In genomic region chr7:96889061-96890034, GRCm38 (mm10) we compare ENCODE assay signal across 12 mouse cellular contexts.
DNase-seq lines count a peak whose midpoint lies in the region; ATAC-seq lines count a peak whose summit lies in the region.
"Had no signal": no experiment of that assay in that cellular context is flagged by ENCODE, and none has a peak within 500 bp of the region (broad histone marks: within the 10 kb centered on the region; RNA-seq: fewer than 3 reads in every experiment).

No protein-coding gene starts in this region.

- no peak for ATAC-seq in midbrain, embryonic 13.5 days
- no peak for ATAC-seq in midbrain, embryonic 14.5 days (ENCODE audit: low FRiP score, low TSS enrichment)
- ATAC-seq in hindbrain, embryonic 12.5 days (ENCODE audit: low FRiP score), result no peak

- 91% methylated on average over 18 of the region's 18 CpGs for WGBS in midbrain, embryonic 13.5 days
- WGBS in midbrain, embryonic 14.5 days, result 88% methylated on average over 18 of the region's 18 CpGs
- WGBS in hindbrain, embryonic 12.5 days, result 84% methylated on average over 18 of the region's 18 CpGs

- intact Hi-C loops in heart, postnatal 10 days (cut with DNase I), result no loop called here
- intact Hi-C loops in left cerebral cortex, postnatal 10 days (cut with DNase I), result no loop called here

- H3K9me3 ChIP-seq in midbrain, embryonic 13.5 days, result no peaks in the 10 kb centered on the region
- no peaks in the 10 kb centered on the region for H3K9me3 ChIP-seq in midbrain, embryonic 14.5 days (ENCODE audit: control insufficient read depth, low read length)
- H3K9me3 ChIP-seq in hindbrain, embryonic 12.5 days (replicated peaks), result no peaks in the 10 kb centered on the region
- H3K9me3 ChIP-seq: embryonic facial prominence, embryonic 12.5 days had no signal

- peaks cover 33% of the 10 kb centered on the region for H3K36me3 ChIP-seq in midbrain, embryonic 13.5 days
- H3K36me3 ChIP-seq in midbrain, embryonic 14.5 days (ENCODE audit: control insufficient read depth, insufficient read depth, low read length), result peaks cover 13% of the 10 kb centered on the region
- peaks cover 13% of the 10 kb centered on the region for H3K36me3 ChIP-seq in hindbrain, embryonic 12.5 days

- no peak overlapping the region for H3K4me3 ChIP-seq in midbrain, embryonic 13.5 days (replicated peaks)
- no peak overlapping the region for H3K4me3 ChIP-seq in midbrain, embryonic 14.5 days (replicated peaks; ENCODE audit: low read depth, low read length)
- no peak overlapping the region for H3K4me3 ChIP-seq in hindbrain, embryonic 12.5 days
- H3K4me3 ChIP-seq: embryonic facial prominence, embryonic 12.5 days had no signal

- H3K4me2 ChIP-seq in midbrain, embryonic 13.5 days (replicated peaks), result no peak overlapping the region
- no peak overlapping the region for H3K4me2 ChIP-seq in midbrain, embryonic 14.5 days (ENCODE audit: low read length)
- no peak overlapping the region for H3K4me2 ChIP-seq in hindbrain, embryonic 12.5 days (replicated peaks)
- H3K4me2 ChIP-seq: embryonic facial prominence, embryonic 12.5 days; midbrain, embryonic 11.5 days had no signal

- peak overlapping the region; percentile 22; the same call in 1 of the 2 replicates for H3K27ac ChIP-seq in midbrain, embryonic 13.5 days
- no peak overlapping the region for H3K27ac ChIP-seq in midbrain, embryonic 14.5 days (replicated peaks; ENCODE audit: low read depth, low read length)
- H3K27ac ChIP-seq in hindbrain, embryonic 12.5 days, result peak overlapping the region; percentile 44; the same call in 1 of the 2 replicates
- H3K27ac ChIP-seq: embryonic facial prominence, embryonic 12.5 days had no signal

- H3K9ac ChIP-seq in midbrain, embryonic 13.5 days (replicated peaks), result no peak overlapping the region
- no peak overlapping the region for H3K9ac ChIP-seq in midbrain, embryonic 14.5 days (replicated peaks; ENCODE audit: low read length)
- H3K9ac ChIP-seq in hindbrain, embryonic 12.5 days, result no peak overlapping the region
- H3K9ac ChIP-seq: embryonic facial prominence, embryonic 12.5 days had no signal

- no peak for DNase-seq in midbrain, embryonic 14.5 days
- peak; percentile 8 to 48 for DNase-seq in kidney, postnatal 25 days
- DNase-seq in heart, postnatal 10 days, result no peak
- DNase-seq in layer of hippocampus, postnatal 14 days (ENCODE audit: low spot score in 2 of 2), result no peak
- no peak for DNase-seq in left cerebral cortex, postnatal 10 days (ENCODE audit: extremely low spot score in 1 of 2, low spot score in 2 of 2)
- DNase-seq: cerebellum, adult 9-10 months; lung, adult 2 months had no signal

- no peaks in the 10 kb centered on the region for H3K27me3 ChIP-seq in midbrain, embryonic 13.5 days
- H3K27me3 ChIP-seq in midbrain, embryonic 14.5 days (ENCODE audit: control insufficient read depth, insufficient read depth, low read length), result no peaks in the 10 kb centered on the region
- no peaks in the 10 kb centered on the region for H3K27me3 ChIP-seq in hindbrain, embryonic 12.5 days
- H3K27me3 ChIP-seq: CH12.LX; embryonic facial prominence, embryonic 12.5 days had no signal

- peaks cover 38% of the 10 kb centered on the region for H3K4me1 ChIP-seq in midbrain, embryonic 13.5 days (replicated peaks)
- peaks cover 23% of the 10 kb centered on the region for H3K4me1 ChIP-seq in midbrain, embryonic 14.5 days (ENCODE audit: control insufficient read depth, insufficient read depth, low read length)
- peaks cover 35% of the 10 kb centered on the region for H3K4me1 ChIP-seq in hindbrain, embryonic 12.5 days

Comparison
In these comparisons a context has a peak if more than half of its experiments do, and no peak if none do; other contexts are left out.
1. DNase-seq: peak in kidney, postnatal 25 days (2 of 2); none in midbrain, embryonic 14.5 days (single experiment), heart, postnatal 10 days (0 of 2), layer of hippocampus, postnatal 14 days (0 of 2) and left cerebral cortex, postnatal 10 days (0 of 2).